Mouse (Mus musculus) natural killer cell, adult 2 months (primary cell): ENCODE data around the gene Glis2.

Experiments
- DNase-seq, 2 experiments: peaks; one replicate each; pipeline ENCODE4 v3.0.0; 2022; ENCODE audit warnings: low spot score in 2 of 2

Gene Glis2

GRCm38 (mm10) chr16:4593971-4594813 lies at the start of gene Glis2:
TSS of gene Glis2 (plus strand) at chr16:4594713.
- no peak for DNase-seq

GRCm38 (mm10) chr16:4544845-4545244 lies 49.7 kb upstream of the Glis2 start:
- DNase-seq: no peak

GRCm38 (mm10) chr16:4546838-4547237 lies 47.7 kb upstream of the Glis2 start:
- DNase-seq: no peak

- no peak for DNase-seq
Observed at GRCm38 (mm10) chr16:4547611-4548010, 46.9 kb upstream of the Glis2 start.

GRCm38 (mm10) chr16:4548953-4549688 lies 45.4 kb upstream of the Glis2 start:
- no peak for DNase-seq

- DNase-seq: peak in 1 of 2 experiments; percentile 42
Observed at GRCm38 (mm10) chr16:4551056-4551455, 43.5 kb upstream of the Glis2 start.

GRCm38 (mm10) chr16:4551885-4552284 lies 42.6 kb upstream of the Glis2 start:
- DNase-seq: no peak

GRCm38 (mm10) chr16:4552829-4553550 lies 41.5 kb upstream of the Glis2 start:
- DNase-seq: no peak

- DNase-seq: no peak
Observed at GRCm38 (mm10) chr16:4555555-4555954, 39.0 kb upstream of the Glis2 start.

GRCm38 (mm10) chr16:4557085-4557484 lies 37.4 kb upstream of the Glis2 start:
- no peak for DNase-seq

GRCm38 (mm10) chr16:4557949-4558348 lies 36.6 kb upstream of the Glis2 start:
- peak; percentile 50 to 64 for DNase-seq

GRCm38 (mm10) chr16:4558384-4558979 lies 36.0 kb upstream of the Glis2 start:
- peak; percentile 84 to 87 for DNase-seq

- DNase-seq: peak in 1 of 2 experiments; percentile 45
Observed at GRCm38 (mm10) chr16:4558980-4559631, 35.4 kb upstream of the Glis2 start.

GRCm38 (mm10) chr16:4559715-4560144 lies 34.8 kb upstream of the Glis2 start, which contains the start of gene Tfap4:
TSS of gene Tfap4 (minus strand) at chr16:4559854.
- DNase-seq: peak; percentile 71 to 85

- peak; percentile 56 to 69 for DNase-seq
Observed at GRCm38 (mm10) chr16:4560145-4560952, 34.2 kb upstream of the Glis2 start.

- DNase-seq: peak; percentile 58 to 73
Observed at GRCm38 (mm10) chr16:4567912-4568311, 26.6 kb upstream of the Glis2 start.

- no peak for DNase-seq
Observed at GRCm38 (mm10) chr16:4570737-4571136, 23.8 kb upstream of the Glis2 start.

- no peak for DNase-seq
Observed at GRCm38 (mm10) chr16:4576038-4576437, 18.5 kb upstream of the Glis2 start.

- DNase-seq: no peak
Observed at GRCm38 (mm10) chr16:4576873-4577272, 17.6 kb upstream of the Glis2 start.

- no peak for DNase-seq
Observed at GRCm38 (mm10) chr16:4578630-4579029, 15.9 kb upstream of the Glis2 start.
